Mouse (Mus musculus): ENCODE measurements around the gene Egfr.

DNA sequence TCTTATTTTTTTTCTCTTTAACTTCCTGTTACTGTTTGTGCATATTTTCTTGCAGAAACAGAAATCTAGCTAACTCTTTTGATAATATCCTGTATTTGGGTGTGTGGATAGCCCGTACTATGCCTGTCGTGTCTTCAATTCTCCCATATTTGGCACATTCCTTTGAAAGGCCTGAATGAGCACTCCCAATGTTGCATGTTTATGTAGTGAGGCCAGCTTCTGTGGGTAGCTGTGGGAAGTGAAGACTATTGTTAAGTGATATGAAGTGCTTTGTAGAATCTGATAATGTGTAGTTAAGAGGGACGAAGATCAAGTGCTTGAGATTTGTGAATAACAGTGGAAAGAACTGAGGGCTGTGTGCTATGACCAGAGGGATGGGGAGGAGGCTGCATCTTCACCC is 77.5 kb downstream of the Egfr start:
- TF ChIP-seq POLR2A (IDR thresholded peaks at IDR 0.05; ENCODE audit: borderline replicate concordance, extremely low read depth, low read depth, low read length) (no peak), CTCF (IDR thresholded peaks at IDR 0.05; ENCODE audit: insufficient read depth, low read length) (no peak)

Measured in lung, adult 2 months (tissue).